Mouse (Mus musculus) ES-E14 (cell line): Measurements from ENCODE around the gene Flywch2. TPM values are rescaled to one million over a fixed set of nuclear protein-coding genes. Genes with fewer than 3 reads are reported as not detected.

Experiments used
- DNase-seq: peaks from one replicate; pipeline ENCODE4 v3.0.0-alpha.2; 2013; ENCODE audit warnings: low read depth, low spot score
- H3K27ac ChIP-seq: 2 replicates; pipeline ENCODE4 v1.5.1; 2012; ENCODE audit warnings: low read depth, mild to moderate bottlenecking, low read length, moderate library complexity, mixed read lengths; ENCODE audit not compliant: poor library complexity, insufficient read depth, severe bottlenecking
- H3K36me3 ChIP-seq: 2 replicates; pipeline ENCODE4 v1.6.1; 2012; ENCODE audit warnings: mild to moderate bottlenecking, low read length, moderate library complexity, mixed read lengths; ENCODE audit not compliant: control insufficient read depth, poor library complexity, insufficient read depth, severe bottlenecking
- H3K4me1 ChIP-seq, 2 experiments: fragments of 150-350 bp in 1 of 2; sonication (generic) in 1 of 2; 2 replicates each; pipeline ENCODE4 v1.6.1; 2012; ENCODE audit warnings: low read length in 2 of 2, mild to moderate bottlenecking in 1 of 2, mixed read lengths in 1 of 2; ENCODE audit not compliant: control insufficient read depth in 2 of 2, insufficient read depth in 2 of 2, poor library complexity in 1 of 2
- H3K4me3 ChIP-seq, 2 experiments: fragments of 150-350 bp in 1 of 2; sonication (generic) in 1 of 2; 2 replicates each; pipeline ENCODE4 v1.5.1; 2012; ENCODE audit warnings: low read length in 2 of 2, low read depth in 1 of 2, mild to moderate bottlenecking in 1 of 2, mixed read lengths in 1 of 2; ENCODE audit not compliant: insufficient read depth in 1 of 2, poor library complexity in 1 of 2, severe bottlenecking in 1 of 2
- H3K9ac ChIP-seq: 2 replicates; pipeline ENCODE4 v1.6.1; 2012; ENCODE audit warnings: low read depth, mild to moderate bottlenecking, low read length, mixed read lengths; ENCODE audit not compliant: poor library complexity, insufficient read depth, severe bottlenecking
- H3K9me3 ChIP-seq: fragments of 150-350 bp; sonication (generic); 2 replicates; pipeline ENCODE4 v1.6.1; 2012; ENCODE audit warnings: low read depth, mild to moderate bottlenecking, low read length; ENCODE audit not compliant: control insufficient read depth, insufficient read depth
- CHD2 ChIP-seq: IDR thresholded peaks from 2 replicates; pipeline ENCODE4 v1.6.1; 2014; ENCODE audit warnings: mild to moderate bottlenecking, low read depth, low read length, inconsistent platforms
- HCFC1 ChIP-seq: IDR thresholded peaks from 2 replicates; pipeline ENCODE4 v1.6.1; 2012; ENCODE audit warnings: low read length, inconsistent platforms, borderline replicate concordance; ENCODE audit not compliant: insufficient read depth
- MAFK ChIP-seq: IDR thresholded peaks from 2 replicates; pipeline ENCODE4 v1.6.1; 2014; ENCODE audit warnings: mild to moderate bottlenecking, low read depth, low read length, inconsistent platforms; ENCODE audit not compliant: insufficient read depth
- ZC3H11A ChIP-seq: IDR thresholded peaks from 2 replicates; pipeline ENCODE4 v1.6.1; 2012; ENCODE audit warnings: low read depth, mild to moderate bottlenecking, inconsistent platforms, low read length, borderline replicate concordance
- ZNF384 ChIP-seq: IDR thresholded peaks from 2 replicates; pipeline ENCODE4 v1.6.1; 2012; ENCODE audit warnings: low read depth, low read length, inconsistent platforms
- in situ Hi-C, 2 experiments: fragments of 600-800 bp; cut with MboI; formaldehyde crosslinking; loops; one replicate each; pipeline ENCODE4 v1.15.1; 2025; ENCODE audit warnings: low sequenced_read_pairs in 2 of 2, inconsistent platforms in 1 of 2; ENCODE audit not compliant: unreplicated experiment in 2 of 2
- total RNA-seq: library from RNA; depleted of rRNA; stranded (reverse); fragments of 300-350 nt; gene quantifications from 2 replicates; pipeline ENCODE4 v1.2.3, GENCODE M21; 2012; rRNA removed

The Flywch2 gene
- total RNA-seq: 8.0 and 10.8 TPM in 2 replicates

DNA sequence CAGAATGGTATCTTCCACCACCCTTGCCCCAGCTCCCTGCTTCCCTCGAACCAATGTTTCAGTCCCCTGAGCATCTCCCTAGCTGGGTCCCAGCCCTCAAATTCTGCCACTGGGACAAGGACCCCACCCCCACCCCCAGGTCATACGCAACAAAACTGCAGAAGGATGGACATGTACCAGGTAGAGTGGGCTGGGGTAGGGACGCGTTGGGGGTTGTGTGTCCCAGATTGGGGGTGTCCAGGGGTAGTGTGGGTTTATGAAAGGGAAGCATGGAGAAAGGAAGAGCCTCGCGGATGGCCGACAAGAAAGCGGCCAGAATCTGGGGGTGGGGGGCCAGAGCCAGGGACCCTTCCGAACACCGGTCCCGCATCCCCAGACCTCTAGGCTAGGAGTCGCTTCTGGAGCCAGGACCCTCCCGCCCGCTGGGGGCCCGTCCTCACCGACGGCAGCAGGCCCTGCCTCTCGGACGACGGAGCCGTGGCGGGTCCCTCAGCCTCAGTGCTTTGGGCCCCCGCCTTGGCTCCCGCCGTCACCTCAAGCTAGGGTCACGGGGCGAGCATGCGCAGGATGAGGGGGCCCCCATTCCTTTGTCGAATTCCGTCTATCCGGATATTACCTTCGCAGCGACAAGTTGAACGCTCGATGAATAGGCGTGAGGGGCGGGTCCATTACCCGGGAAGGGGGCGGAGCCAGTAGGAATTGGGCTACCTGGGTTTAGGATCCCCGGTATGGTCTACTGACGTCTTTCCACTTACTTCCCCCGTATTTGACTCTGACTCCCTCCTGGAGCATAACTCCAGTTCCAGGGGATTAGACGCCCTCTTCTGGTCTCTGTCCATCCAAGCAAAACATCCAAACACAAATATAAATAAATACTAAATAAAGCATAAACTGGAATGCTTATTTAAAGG is at the start of gene Flywch2:
Gene Flywch2, minus strand, starts transcription at position 521 of the 911 bp plus-strand sequence.
- no peak for TF ChIP-seq HCFC1
- TF ChIP-seq CHD2: no peak
- no peak for TF ChIP-seq ZC3H11A
- no peak for TF ChIP-seq MAFK
- TF ChIP-seq ZNF384: no peak
- in situ Hi-C loops: no loop called here
- Histone ChIP-seq H3K36me3 (no peaks in the 10 kb centered on the region), H3K27ac (peak within 1 kb of the TSS; percentile 51), H3K4me3 (peak within 1 kb of the TSS; percentile 63 to 80), H3K9me3 (no peaks in the 10 kb centered on the region), H3K9ac (peak within 1 kb of the TSS; percentile 89), H3K4me1 (peaks cover 2 to 7% of the 10 kb centered on the region in 2 experiments; a peak in 3 of 4 replicates)
- DNase-seq: no peak

DNA sequence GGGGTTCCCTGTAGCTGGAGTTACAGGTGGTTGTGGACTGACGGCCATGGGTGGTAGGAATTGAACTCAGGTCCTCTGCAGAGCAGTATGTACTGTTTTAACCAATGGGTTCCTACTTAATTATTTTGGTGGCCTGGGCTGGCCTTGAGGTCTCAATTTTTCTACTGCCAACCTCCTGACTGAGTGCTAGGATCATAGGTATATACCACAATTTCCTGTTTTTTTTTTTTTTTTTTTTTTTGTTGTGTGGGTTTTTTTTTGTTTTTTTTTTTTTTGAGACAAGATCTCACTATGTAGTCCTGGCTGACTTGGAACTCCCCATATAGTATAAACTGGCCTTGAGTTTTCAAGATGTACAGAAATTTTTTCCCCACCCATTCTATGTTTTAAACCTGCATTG is 45.3 kb upstream of the Flywch2 start:
- peaks cover 7% of the 10 kb centered on the region for H3K36me3 ChIP-seq
- TF ChIP-seq HCFC1 (no peak), CHD2 (no peak), ZC3H11A (no peak), ZNF384 (no peak), MAFK (no peak)
- no peak overlapping the region for H3K4me3 ChIP-seq
- no peak for DNase-seq
- H3K9me3 ChIP-seq: no peaks in the 10 kb centered on the region
- H3K4me1 ChIP-seq: peaks cover 0 to 15% of the 10 kb centered on the region in 2 experiments; a peak in 2 of 4 replicates
- H3K27ac ChIP-seq: no peak overlapping the region
- H3K9ac ChIP-seq: no peak overlapping the region
- in situ Hi-C loops: no loop called here

DNA sequence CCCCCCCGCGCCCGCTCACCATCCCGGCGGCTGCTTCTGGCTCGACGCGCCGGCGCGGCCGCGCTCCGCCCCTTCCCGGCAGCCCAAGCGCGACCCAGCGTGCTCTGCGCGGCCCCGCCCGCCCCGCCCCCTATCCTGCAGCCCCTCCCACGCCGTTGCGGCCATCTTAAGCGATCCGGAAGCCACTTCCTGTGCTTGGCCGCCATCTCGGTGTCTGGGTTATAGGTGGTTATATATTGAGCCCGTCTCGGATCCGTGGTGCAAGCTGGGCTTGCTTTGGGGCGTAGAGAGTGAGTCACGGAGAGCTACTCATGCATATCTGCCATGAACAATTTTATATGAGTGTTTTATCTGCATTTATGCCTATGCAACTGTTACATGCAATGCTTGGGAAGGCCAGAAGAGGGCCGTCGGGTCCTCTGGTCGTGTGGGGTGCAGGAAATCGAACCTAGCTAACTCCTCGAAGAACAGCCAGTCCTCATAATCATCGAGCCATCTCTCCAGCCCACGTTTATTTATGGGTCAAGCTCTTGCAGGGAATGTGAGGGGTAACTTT is 43.3 kb upstream of the Flywch2 start, which contains the start of gene Elob:
Gene Elob, minus strand, starts transcription at position 73 of the 556 bp plus-strand sequence.
- DNase-seq: peak; percentile 76
- peak within 1 kb of the TSS; percentile 95 for H3K9ac ChIP-seq
- peaks cover 20% of the 10 kb centered on the region for H3K36me3 ChIP-seq
- peak; percentile 95 for TF ChIP-seq ZC3H11A
- no peak for TF ChIP-seq CHD2
- no peak for TF ChIP-seq MAFK
- TF ChIP-seq HCFC1: peak; percentile 58; the same call in 1 of the 2 replicates
- TF ChIP-seq ZNF384: no peak
- no peaks in the 10 kb centered on the region for H3K9me3 ChIP-seq
- in situ Hi-C loops: no loop called here
- H3K4me1 ChIP-seq: peaks cover 0 to 7% of the 10 kb centered on the region in 2 experiments; a peak in 2 of 4 replicates
- H3K4me3 ChIP-seq: peak within 1 kb of the TSS; percentile 87 to 94
- H3K27ac ChIP-seq: peak within 1 kb of the TSS; percentile 95

DNA sequence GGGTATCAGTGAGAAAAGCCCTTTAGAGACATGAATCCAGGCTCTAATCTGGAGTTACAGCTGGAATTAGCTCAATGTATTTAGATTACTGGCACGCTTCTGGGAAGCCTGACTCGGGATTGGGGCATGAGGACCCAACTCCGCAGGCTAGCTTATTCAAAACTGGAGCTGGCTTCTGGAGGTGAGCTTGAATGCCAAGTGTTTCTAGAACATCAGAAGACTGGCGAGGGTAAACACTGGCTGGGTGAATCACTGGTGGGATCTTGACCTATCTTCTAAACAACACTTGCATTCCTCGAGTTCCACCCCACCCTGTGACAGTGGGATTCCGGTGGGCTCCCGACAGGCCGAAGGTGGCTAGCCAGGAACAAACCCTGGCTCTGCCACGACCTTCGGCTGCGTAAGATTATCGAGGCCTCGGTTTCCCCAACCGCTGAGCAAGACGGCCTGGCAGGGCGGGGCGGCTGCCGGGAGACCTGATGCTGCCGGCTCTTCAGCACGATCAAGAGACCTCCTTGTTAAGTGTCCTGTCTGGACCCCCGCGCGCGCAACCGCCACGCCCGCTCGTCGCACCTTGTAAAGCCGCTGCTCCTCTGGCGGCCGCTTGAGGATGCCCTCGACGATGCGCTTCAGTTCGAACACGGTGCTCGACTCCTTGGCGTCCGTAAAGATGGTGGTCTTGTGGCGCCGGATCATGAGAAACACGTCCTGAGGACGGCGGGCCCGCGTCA is 42.6 kb upstream of the Flywch2 start:
- Histone ChIP-seq H3K27ac (peak overlapping the region; percentile 78), H3K9ac (peak overlapping the region; percentile 84), H3K4me1 (peaks cover 0 to 7% of the 10 kb centered on the region in 2 experiments; a peak in 2 of 4 replicates), H3K9me3 (no peaks in the 10 kb centered on the region), H3K4me3 (peak overlapping the region; percentile 87 to 94), H3K36me3 (peaks cover 26% of the 10 kb centered on the region)
- in situ Hi-C loops: no loop called here
- DNase-seq: no peak
- TF ChIP-seq ZNF384 (no peak), HCFC1 (0 out of 2 replicates have a peak, but pooled peaks have one; percentile 14)
